In the genomic region with DNA sequence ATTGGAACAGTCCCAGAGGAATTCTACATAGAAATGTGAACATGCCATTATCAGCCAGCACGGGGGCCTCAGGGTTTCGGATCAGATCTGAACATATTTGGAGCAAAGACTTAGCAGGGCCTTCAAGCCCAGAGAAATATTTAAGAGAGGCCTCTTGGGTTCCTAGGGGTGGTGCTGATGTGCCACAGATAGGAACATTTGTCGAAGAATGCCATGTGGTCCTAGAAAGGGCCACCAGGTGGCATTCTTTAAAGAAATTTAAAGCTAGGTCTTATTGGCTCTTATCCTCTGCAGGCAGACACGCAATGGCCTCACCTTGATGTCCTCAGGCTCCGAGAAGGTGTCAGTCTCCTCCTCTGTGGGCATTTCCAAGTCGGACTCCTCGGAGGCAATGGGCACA, we compare ENCODE assay signal across 1 mouse cellular context.
A peak's percentile ranks its signal among the peaks of the same experiment; 100 is the strongest.
TF ChIP-seq lines count a peak whose summit lies in the region.

No protein-coding gene starts in this region.

TF ChIP-seq in MEL, 35 proteins besides CTCF, POLR2A, EP300 and RAD21:
- TF ChIP-seq ZKSCAN1 (IDR thresholded peaks at IDR 0.05; ENCODE audit: low read depth, low read length) = no peak
- TF ChIP-seq ZC3H11A (IDR thresholded peaks at IDR 0.05; ENCODE audit: low read depth, low read length) = peak; percentile 76
- no peak for TF ChIP-seq TAL1 (IDR thresholded peaks at IDR 0.05; ENCODE audit: low read length)
- TF ChIP-seq HCFC1 (IDR thresholded peaks at IDR 0.05; ENCODE audit: low read depth, low read length) = no peak
- no peak for TF ChIP-seq TCF12 (IDR thresholded peaks at IDR 0.05; ENCODE audit: low read depth, low read length)
- no peak for TF ChIP-seq ZNF384 (IDR thresholded peaks at IDR 0.05; ENCODE audit: low read depth, low read length)
- peak; percentile 42; the same call in 1 of the 2 replicates for TF ChIP-seq GATA1 (IDR thresholded peaks at IDR 0.05; ENCODE audit: low read depth, low read length)
- TF ChIP-seq MYB (IDR thresholded peaks at IDR 0.05; ENCODE audit: low read depth, low read length) = no peak
- peak; percentile 78 for TF ChIP-seq MAX (IDR thresholded peaks at IDR 0.05; ENCODE audit: low read length)
- no peak for TF ChIP-seq NRF1 (IDR thresholded peaks at IDR 0.05; ENCODE audit: insufficient read depth, low read depth, low read length, poor library complexity, severe bottlenecking)
- TF ChIP-seq USF2 (IDR thresholded peaks at IDR 0.05; ENCODE audit: borderline replicate concordance in 1 of 2, insufficient read depth in 1 of 2, low read depth in 1 of 2, low read length in 2 of 2) = no peak
- no peak for TF ChIP-seq BHLHE40 (IDR thresholded peaks at IDR 0.05; ENCODE audit: borderline replicate concordance, low read depth, low read length)
- TF ChIP-seq TBP (IDR thresholded peaks at IDR 0.05; ENCODE audit: low read depth, low read length) = 0 out of 2 replicates have a peak, but pooled peaks have one; percentile 15
- TF ChIP-seq USF1 (IDR thresholded peaks at IDR 0.05; ENCODE audit: low read depth, low read length) = no peak; the same call in 1 of the 2 replicates
- no peak for TF ChIP-seq CHD2 (IDR thresholded peaks at IDR 0.05; ENCODE audit: low read length)
- TF ChIP-seq NELFE (IDR thresholded peaks at IDR 0.05; ENCODE audit: low read depth, low read length) = no peak
- no peak for TF ChIP-seq CHD1 (IDR thresholded peaks at IDR 0.05; ENCODE audit: low read depth, low read length)
- TF ChIP-seq MYC (IDR thresholded peaks at IDR 0.05; ENCODE audit: low read depth, low read length) = peak; percentile 84
- TF ChIP-seq POLR2AphosphoS2 (IDR thresholded peaks at IDR 0.05; ENCODE audit: low read length) = no peak
- TF ChIP-seq MXI1 (IDR thresholded peaks at IDR 0.05; ENCODE audit: low read depth, low read length) = 0 out of 2 replicates have a peak, but pooled peaks have one; percentile 32
- no peak for TF ChIP-seq MAFK (IDR thresholded peaks at IDR 0.05; ENCODE audit: borderline replicate concordance, low read depth, low read length)
- no peak for TF ChIP-seq KAT2A (conservative IDR thresholded peaks at IDR 0.05; ENCODE audit: low read depth, low read length)
- TF ChIP-seq ETS1 (IDR thresholded peaks at IDR 0.05; ENCODE audit: low read depth, low read length) = no peak
- no peak for TF ChIP-seq RCOR1 (IDR thresholded peaks at IDR 0.05; ENCODE audit: low read depth, low read length)
- TF ChIP-seq MAZ (IDR thresholded peaks at IDR 0.05; ENCODE audit: low read depth, low read length) = no peak
- no peak for TF ChIP-seq POLR2AphosphoS5 (IDR thresholded peaks at IDR 0.05; ENCODE audit: borderline replicate concordance, low read depth, low read length)
- TF ChIP-seq SMC3 (IDR thresholded peaks at IDR 0.05; ENCODE audit: low read depth, low read length) = peak; percentile 98
- TF ChIP-seq E2F4 (IDR thresholded peaks at IDR 0.05; ENCODE audit: borderline replicate concordance, low read depth, low read length) = no peak
- TF ChIP-seq JUND (IDR thresholded peaks at IDR 0.05; ENCODE audit: low read depth, low read length) = no peak
- no peak for TF ChIP-seq UBTF (IDR thresholded peaks at IDR 0.05; ENCODE audit: borderline replicate concordance, insufficient read depth, low read depth, low read length)
TF ChIP-seq in MEL: peak in this region for 7.
